Mouse (Mus musculus) spleen, adult 12 weeks (tissue): ENCODE results near the gene Nono.

Experiments
- DNase-seq: peaks from one replicate; pipeline ENCODE4 v3.0.0; 2022; ENCODE audit warnings: low spot score

The Nono gene

DNA sequence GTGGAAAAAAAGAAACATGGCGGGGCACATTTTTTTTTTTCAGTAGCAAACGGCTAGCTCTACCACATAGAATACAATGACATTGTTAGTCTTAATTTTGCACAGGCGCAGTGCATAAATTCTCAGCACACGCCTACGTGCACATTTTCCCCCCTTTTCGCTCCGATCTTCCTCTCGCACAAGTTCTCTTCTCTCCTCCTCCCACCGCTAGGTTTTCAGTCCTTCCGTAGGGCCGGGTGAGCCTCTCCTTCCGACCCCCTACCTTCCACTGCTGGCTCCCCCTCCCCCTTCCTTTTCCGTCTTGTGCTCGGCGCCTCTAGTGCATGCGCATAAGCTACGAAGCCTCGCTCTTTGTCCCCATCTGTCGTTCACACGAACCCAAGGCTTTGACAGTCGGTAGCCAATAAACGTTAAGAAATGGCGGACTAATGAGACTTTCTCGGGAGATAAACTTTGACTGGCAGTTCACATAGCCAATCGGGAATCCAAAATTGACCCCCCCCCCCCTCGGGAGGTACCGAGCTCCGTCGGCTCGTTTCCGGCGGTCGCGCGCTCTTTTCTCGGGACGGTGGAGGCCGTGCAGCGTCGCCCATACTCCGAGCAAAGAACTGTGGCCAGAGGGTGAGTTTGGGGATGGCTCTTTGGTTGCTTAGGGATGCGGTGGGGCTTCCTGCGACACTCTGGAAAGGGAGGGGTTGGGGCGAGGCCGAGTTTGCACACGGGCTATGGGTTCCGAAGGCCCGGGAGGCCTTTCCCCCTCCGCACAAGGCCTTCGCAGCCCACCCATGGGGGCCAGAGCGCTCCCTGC is at the start of gene Nono:
TSS of gene Nono (plus strand) at position 177 of the 808 bp plus-strand sequence.
- peak; percentile 64 for DNase-seq

DNA sequence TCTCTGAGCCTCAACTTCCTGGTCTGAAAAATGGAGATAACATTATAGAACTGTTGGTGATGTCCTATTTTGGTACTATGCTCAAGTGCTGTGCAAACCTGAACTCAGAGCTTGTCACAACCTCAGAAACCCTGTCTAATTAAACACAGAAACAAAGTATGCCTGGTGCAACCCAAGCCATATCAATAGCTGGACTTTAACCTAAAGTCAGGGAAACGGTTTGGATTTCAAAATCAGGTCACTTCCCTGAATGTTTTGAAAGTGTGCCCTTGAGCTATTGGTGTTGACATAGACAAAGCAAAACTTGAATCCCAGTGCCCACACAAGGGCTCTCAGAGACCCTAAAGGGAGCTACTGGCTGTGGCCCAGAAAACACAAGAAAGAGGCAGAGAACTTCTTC is 49.4 kb upstream of the Nono start:
- DNase-seq = no peak

DNA sequence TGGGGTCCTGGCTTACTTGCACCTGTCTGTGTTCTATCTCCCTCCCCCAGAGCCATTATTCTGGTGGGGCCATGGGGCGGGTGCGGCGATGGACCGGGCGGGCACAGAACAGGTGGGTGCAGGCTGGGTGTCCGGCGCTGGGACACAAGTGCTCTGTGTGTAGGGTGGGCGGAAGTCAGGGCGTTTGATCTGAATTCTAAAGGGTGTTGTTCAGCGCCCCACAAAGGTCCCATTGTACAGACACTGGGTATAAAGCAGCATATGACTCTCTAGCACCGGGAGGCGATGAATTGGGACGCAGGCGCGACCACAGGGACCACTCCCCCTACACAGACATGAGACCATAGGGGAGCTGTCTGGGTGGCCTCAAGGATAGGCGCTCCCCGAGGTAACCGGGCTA is 45.7 kb upstream of the Nono start:
- DNase-seq = no peak

DNA sequence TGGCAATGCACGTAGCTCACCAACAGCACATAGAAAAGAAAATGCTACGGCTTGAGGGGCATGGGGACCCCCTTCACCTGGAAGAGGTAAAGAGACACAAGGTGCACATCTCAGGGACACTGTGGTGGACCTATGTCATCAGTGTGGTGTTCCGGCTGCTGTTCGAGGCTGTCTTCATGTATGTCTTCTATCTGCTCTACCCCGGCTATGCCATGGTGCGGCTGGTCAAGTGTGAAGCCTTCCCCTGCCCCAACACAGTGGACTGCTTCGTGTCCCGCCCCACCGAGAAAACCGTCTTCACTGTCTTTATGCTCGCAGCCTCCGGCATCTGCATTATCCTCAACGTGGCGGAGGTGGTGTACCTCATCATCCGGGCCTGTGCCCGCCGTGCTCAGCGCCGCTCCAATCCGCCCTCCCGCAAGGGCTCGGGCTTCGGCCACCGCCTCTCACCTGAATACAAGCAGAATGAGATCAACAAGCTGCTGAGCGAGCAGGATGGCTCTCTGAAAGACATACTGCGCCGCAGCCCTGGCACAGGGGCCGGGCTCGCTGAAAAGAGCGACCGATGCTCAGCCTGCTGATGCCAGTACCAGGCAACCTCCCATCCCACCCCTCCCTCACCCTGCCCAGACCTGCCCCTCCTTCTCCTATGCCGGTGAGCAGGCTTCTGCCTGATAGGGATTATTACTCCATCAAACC is 44.5 kb upstream of the Nono start:
- DNase-seq = no peak

DNA sequence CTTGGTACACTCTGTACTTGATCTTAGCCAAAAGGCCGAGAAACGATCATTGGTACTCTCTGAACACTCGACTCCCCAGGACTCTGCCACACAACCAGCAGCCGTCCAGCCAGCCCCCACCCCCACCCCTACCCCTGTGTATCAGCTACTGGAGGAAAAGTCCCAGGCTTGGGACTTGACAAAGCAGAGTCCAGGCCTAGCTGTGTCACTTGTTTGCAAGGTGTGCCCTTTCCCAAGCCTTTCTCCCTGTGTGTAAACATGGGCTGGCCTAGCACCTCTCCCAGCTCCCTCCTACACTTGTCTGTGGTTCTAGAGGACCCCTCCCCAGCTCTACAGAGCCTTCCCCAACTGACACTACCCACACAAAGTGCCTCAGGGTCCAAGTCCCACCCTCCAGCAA is 42.9 kb upstream of the Nono start:
- no peak for DNase-seq

DNA sequence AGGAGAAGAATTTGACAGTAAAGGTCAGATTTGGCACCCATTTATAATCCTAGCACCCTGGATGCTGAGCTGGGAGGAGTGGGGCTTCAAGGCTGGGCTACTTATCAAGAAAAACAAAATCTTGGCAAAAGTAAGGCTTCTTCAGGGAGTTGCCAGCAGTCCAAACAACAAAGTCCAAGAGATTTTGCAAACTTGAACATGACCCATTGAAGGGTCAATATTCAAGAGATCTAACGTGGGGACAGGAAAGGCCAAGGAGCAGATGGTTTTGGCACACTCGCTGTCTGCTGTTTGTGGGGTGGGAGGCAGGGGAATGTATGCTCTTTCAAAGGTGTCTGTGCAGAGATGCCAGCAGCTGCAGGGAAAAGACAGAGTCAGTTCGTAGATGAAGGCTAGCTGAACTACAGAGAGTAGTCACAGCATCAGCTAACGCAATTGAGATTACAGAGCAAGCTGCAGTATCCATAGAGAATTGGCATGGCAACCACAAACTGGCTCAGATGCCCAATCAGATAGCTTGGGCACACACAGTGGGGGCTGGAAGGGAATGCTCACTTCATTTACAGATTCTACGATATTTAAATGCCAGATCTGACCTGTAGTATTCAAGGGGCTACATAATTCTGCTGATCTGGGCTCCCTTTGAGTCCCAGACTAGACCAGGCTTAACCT is 40.1 kb upstream of the Nono start:
- DNase-seq = no peak

DNA sequence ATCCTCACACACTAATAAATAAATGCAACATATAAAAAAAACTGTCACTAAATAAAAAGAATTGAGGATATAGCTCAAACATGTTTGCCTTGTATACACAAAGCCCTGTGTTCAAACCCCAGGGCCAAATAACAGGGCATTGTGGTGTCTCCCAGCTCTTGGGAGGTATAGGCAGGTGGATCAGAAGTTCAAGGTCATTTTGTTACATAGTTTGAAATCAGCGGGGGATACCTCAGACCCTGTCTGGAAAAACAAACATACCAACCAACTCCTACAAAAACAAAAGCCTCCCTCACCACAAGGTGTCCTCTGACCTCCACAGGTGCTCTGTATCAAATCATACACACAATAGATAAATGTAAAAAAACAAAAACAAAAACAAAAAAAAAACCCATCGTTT is 34.8 kb upstream of the Nono start:
- no peak for DNase-seq

DNA sequence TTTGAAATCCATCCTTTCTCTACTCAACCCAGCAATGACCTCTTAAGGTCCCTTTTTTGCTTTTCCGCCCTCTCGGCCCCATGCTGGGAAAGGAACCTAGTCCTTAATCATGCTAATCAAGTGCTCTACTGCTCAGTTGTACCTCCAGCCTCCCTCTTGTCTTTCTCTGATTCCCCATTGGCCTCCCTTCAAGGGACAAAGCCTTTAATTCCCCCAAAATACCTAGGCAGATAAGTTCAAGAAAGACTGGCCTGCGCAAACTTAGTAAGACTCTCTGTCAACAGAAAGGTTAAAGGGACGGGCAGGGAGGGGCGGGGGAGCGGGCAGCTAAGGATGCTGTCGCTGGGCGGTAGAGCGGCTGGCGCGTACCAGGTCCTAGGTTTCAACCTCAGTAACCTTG is 32.7 kb upstream of the Nono start:
- no peak for DNase-seq

DNA sequence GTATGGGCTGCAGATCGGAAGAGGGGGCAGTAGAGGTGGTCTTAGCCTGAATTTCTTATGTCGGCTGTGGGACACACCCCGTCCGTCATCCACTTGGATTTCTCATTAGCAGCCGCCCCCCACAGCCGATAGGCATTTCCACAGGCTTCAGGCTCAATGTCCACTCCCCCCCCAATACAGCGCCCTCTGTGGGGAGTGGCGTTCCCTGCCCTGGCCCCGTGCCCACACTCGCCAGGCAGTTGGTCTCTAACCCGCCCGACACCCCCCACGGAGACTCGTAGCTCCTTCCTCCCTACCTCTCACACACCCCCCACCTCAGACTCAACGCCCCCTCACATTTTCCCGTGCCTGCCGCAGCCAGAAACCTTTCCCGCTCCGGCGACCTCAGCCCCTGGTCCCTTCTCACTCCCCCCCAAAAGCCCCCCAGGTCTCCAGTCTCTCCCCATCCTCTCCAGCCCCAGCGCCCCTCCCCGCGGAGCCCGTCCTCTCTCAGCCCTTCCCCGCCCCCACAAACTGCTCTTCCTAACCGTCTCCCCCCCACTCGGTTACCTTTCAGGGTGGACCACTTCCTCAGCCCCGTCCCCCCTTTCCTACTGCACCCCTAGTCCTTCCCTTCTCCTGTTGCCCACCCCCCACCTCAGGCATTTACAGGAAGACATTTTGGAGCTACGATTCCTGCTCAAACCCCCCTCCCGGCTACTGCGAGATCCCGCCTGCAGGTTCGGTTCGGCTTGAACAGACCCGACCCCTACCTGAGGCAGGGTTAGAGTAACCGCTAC is 10.0 kb upstream of the Nono start:
- DNase-seq = no peak

DNA sequence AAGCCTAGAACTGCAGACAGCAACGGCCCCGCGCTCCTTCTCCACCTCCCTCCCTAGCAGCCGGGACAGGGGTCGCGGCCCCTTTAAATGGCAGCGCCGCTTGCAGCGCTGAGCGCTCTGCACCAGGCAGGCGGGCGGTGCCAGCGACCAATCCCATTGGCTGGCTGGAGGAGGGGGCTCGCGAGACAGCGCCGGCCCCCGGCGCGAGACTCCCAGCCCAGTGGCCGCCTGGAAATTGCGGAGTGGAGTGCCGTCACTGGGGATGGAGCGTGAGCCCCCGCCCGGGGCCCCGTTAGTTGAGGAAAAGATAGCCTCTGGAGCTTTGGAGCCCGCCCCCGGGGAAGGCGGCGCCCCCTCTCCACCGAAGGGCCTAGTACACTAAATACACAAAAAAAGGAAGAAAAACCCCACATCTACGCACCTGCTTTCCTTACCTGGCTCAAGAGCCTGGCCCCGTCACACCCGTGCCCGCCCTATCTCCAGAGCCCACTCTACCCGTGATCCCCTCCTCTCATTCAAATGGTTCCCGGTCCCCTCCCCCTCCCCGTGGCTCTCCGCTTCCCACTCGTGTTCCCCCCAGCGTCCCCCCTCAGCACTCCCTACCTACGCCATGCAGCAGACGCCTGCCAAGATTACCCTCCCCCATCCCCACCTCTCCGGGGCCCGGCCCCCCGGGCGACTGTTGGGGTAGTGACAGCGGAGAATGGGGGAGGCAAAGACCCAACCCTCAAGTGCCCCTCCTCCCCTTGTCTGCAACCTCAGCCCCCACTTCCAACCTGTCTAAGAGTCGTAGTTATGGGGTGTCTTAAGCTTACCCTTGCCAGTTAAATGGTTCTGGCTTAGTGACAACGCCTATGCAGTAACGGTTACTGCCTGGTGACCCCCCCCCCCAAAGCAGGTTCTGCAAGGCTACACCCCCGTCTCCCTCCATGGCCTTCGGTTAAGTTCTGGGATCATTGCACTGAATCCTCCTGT is 9.1 kb upstream of the Nono start:
- peak; percentile 64 for DNase-seq

DNA sequence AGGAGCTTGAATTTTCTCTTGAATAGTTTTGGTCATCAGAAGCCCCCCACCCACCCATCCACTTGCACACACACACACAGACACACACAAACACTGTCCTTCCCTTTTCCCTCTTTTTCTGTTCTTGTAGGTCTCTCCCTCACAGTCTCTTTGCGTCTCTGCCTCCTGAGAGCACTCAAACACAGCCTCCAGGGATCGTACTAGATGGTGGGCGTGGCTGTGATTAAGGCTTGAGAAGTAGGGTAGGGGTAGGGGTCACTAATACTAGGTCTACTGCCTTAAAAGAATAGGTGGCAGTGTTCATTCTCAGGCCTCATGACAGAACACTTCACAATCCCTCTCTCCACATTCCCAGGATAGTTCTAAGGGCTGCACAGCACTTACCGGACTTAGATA is 8.4 kb upstream of the Nono start, which contains the start of gene Zmym3:
TSS of gene Zmym3 (minus strand) at position 150 of the 396 bp plus-strand sequence.
- DNase-seq = no peak

DNA sequence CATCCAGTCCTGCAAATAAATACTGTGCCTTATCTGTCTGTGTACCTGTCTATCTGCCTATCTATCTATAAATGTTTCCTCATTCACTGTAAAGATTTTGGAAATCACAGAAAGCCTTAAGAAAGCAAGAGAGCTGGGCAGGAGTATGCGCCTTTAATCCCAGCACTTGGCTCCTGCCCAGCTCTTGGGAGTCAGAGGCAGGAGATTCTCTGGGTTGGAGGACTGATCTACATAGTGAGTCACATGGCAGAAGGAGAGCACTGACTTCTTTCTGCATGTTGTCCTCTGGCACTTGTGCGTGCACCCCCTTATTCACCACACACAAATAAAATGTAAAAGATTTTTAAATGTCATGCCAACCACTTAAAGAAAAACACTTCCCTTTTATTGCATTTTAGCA is 5.7 kb upstream of the Nono start:
- no peak for DNase-seq

DNA sequence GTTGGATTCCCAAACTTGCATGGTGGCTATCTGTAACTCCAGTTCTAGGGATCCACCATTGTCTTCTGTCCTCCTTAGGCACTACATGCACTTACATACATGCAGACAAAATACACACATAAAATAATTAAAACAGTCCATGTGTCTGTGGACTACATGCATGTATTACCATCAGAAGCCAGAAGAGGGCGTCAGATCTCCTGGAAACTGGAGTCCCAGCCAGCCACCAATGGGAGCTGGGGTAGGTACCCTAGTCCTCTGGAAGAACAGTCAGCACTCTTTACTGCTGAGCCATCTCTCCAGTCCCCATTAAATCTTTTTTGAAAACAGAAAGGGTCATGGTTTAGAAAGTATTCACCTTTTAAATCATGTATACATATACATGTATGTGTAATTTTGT is 1.3 kb upstream of the Nono start:
- DNase-seq = no peak

DNA sequence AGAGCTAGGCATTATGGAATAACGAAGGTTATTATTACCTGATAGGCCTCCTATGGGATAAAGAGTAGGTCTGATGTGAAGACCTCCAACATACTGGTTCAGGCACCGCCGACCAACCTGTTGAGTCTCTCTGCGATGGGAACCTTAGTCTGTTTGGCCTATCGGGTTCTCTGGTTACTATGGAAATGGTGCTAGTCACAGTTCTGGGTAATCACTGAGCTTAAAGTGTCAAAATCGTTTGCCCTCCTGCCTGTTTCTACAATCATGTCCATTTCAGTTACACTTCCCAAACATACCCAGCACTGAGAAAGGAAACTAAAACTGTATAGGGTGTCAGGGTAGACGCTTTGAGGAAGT is 355 bp upstream of the Nono start:
- peak; percentile 4 for DNase-seq

DNA sequence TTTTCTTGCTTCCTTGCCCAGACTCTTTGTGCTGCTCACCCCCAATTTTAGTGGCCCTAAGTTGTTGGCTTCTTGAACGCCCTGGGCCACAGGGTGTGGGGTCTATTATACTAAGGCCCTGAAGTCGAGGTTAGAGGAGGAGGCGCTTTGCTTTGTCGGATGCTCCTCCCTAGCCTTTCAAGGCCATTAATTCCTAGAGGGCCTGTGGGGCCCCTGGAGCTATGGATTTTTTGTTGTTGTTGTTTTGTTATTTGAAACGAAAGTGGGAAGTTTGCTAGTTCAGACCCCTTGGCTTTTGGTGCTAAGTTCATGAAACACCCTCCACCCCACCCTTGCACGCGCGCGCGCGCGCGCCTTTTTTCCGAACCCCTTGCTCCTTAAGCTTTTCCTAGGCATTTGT is 858 bp downstream of the Nono start:
- DNase-seq = no peak

DNA sequence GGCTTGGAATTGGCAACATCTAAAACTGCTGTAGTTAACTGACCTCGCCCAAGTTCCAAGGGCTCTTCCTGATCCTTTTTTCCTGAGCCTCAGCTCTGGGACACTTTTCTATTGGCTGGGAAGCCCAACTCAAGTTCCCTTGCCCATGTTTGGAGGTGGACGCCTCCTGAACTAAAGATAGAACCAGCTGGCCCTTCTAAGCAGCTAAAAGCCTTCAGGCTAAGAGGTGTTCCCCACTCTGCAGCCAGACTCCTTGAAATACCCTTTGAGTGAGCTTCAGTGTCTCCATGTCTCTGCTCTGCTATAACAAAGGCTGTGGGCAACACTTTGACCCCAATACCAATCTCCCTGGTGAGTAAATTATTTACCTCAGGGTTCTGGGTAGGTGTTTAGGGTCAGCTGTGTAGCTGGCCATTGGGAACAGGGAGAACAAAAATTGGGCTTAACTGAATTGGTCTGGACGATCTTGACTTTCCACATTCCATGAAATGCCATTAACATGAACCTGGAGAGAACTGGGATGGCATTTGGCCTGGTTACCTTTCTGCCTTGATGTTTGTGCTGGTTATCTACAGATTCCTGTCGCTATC is 19.9 kb downstream of the Nono start, which contains the start of gene Itgb1bp2:
TSS of gene Itgb1bp2 (plus strand) at position 203 of the 590 bp plus-strand sequence.
- no peak for DNase-seq

DNA sequence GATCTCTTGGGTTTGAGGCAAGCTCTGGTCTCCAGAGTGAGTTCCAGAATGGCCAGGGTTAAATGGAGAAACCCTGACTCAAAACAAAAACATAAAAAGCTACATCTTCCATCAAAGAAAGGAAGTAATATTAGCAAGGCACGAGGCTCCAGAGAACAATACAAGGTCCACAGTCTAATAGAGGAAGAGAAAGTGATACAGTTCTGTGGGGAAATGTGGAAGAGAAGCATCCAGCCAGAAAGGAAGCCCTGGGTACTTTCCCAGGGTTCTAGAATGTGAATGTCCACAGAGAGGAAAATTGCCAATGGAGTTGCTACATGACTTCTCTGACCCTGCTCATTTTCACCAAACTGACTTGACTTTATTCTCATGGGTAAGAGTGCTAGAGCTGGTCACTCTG is 22.0 kb downstream of the Nono start:
- no peak for DNase-seq

DNA sequence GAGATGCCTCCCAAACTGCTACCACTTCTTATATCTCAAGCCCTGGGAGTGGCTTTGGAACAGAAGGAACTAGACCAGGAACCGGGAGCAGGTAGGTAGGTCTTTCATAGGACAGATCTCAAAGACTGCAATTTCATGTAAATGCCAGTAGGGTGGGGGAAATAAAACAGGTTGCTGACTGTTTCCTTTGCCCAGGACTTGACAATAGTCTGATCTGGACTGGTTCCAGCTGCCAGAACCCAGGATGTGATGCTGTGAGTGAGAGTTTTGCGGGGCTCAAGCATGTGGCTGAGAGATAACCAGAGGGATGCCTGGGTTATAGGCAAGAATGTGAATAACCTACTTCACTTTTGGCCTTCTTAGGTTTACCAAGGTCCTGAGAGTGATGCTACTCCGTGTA is 22.5 kb downstream of the Nono start:
- DNase-seq = no peak

DNA sequence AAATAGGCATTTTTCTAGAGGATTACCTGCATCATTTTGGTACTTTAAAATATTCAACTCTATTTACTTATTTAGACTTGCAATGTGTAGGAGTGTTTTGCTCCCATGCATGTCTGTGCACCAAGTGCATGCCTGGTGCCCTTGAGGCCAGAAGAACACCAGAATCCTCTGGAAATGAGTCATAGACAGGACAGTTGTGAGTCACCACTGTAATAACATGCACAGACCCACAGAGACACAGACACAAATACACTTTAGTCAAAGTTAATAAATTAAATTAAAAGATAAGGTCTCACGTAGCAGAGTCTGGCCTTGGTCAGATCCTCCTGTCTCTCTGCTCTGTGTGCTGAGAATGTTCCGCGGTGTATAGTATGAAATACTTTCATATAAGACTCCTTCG is 43.1 kb downstream of the Nono start:
- no peak for DNase-seq

DNA sequence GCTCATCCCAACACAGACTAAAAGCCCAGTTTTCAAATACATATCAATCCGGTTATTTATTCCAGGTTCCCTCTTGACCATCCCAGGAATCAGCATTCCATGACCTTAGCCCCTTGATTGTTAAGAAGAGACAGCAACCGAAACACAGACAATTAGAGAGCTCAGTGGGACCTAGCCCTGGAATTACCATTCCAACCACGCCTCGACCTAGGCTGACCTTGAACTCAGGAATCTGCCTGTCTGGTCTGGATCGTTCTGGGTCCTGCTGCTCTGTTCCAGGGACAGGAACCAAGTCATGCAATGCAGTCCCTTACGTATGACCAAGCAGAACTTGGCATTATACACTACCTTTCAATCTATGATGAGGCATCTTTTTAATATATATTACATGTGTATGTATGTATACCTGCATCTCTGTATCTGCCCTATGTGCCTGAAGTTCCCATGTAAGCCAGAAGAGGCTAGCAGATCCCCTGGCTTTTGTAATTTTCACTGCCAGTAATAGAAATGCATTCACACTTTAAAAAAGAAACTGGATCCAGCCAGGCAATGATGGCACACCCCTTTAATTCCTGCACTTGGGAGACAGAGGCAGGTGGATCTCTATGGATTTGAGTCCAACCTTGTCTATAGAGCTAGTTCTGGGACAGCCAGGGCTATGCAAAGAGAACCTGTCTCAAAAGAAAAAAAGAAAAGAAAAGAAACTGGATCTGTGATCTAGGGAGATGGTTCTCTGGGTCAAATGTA is 52.7 kb downstream of the Nono start:
- DNase-seq = no peak
